Mouse (Mus musculus) liver, embryonic 13.5 days (tissue): ENCODE measurements at regions not wholly inside any gene's neighbourhood (a gene's known extent, or its start where the extent isn't known, plus 50 kb on each side); places are given as distances from the start of the nearest gene placed in this dataset.

ENCODE experiments used
- ATAC-seq: fragments of 200-750 bp; cut with Nextera tagmentation; 2 replicates; pipeline ENCODE4 v1.8.0; 2017; ENCODE audit warnings: low read depth, mild to moderate bottlenecking, moderate number of reproducible peaks, moderate library complexity
- DNase-seq: peaks from one replicate; pipeline ENCODE4 v3.0.0; 2022
- H3K27ac ChIP-seq: fragments of 300-500 bp; sonication (generic); 2 replicates; pipeline ENCODE4 v1.5.1; 2015; ENCODE audit warnings: moderate library complexity, mild to moderate bottlenecking, inconsistent platforms
- H3K27me3 ChIP-seq: fragments of 300-500 bp; sonication (generic); 2 replicates; pipeline ENCODE4 v1.6.1; 2015; ENCODE audit warnings: mild to moderate bottlenecking, inconsistent platforms
- H3K36me3 ChIP-seq: fragments of 300-500 bp; sonication (generic); 2 replicates; pipeline ENCODE4 v1.6.1; 2015; ENCODE audit warnings: mild to moderate bottlenecking, inconsistent platforms
- H3K4me1 ChIP-seq: fragments of 300-500 bp; sonication (generic); replicated peaks from 2 replicates; pipeline ENCODE4 v1.6.1; 2015; ENCODE audit warnings: inconsistent platforms
- H3K4me2 ChIP-seq: fragments of 300-500 bp; sonication (generic); 2 replicates; pipeline ENCODE4 v1.6.1; 2015; ENCODE audit warnings: inconsistent platforms, mild to moderate bottlenecking, moderate library complexity
- H3K4me3 ChIP-seq: fragments of 300-500 bp; sonication (generic); replicated peaks from 2 replicates; pipeline ENCODE4 v1.5.1; 2015; ENCODE audit warnings: mild to moderate bottlenecking, inconsistent platforms
- H3K9ac ChIP-seq: fragments of 300-500 bp; sonication (generic); 2 replicates; pipeline ENCODE4 v1.6.1; 2015; ENCODE audit warnings: mild to moderate bottlenecking, inconsistent platforms
- H3K9me3 ChIP-seq: fragments of 300-500 bp; sonication (generic); replicated peaks from 2 replicates; pipeline ENCODE4 v1.6.1; 2016; ENCODE audit warnings: inconsistent platforms
- WGBS: fragments of 180-500 bp; shearing (Covaris S2); methylation state at CpG from one replicate; pipeline ENCODE4 v1.1.7; 2015; ENCODE audit not compliant: insufficient replicate concordance; 5-methylcytosine and 5-hydroxymethylcytosine counted together

- Histone ChIP-seq H3K4me3 (no peak overlapping the region), H3K27ac (no peak overlapping the region), H3K36me3 (no peaks in the 10 kb centered on the region), H3K4me1 (no peaks in the 10 kb centered on the region), H3K9me3 (no peaks in the 10 kb centered on the region), H3K9ac (no peak overlapping the region), H3K27me3 (no peaks in the 10 kb centered on the region), H3K4me2 (no peak overlapping the region)
- WGBS, result 47% methylated on average over 12 of the region's 13 CpGs
- DNase-seq (no peak), ATAC-seq (no peak)
Measured at GRCm38 (mm10) chr13:72691783-72692729, 63.4 kb downstream of the Irx2 start.

GRCm38 (mm10) chr13:72707469-72707868 lies 78.8 kb downstream of the Irx2 start:
- Histone ChIP-seq H3K36me3 (no peaks in the 10 kb centered on the region), H3K9ac (no peak overlapping the region), H3K27me3 (no peaks in the 10 kb centered on the region), H3K9me3 (no peaks in the 10 kb centered on the region), H3K4me3 (no peak overlapping the region), H3K4me2 (no peak overlapping the region), H3K4me1 (no peaks in the 10 kb centered on the region), H3K27ac (no peak overlapping the region)
- DNase-seq (no peak), ATAC-seq (no peak)
- WGBS, result 55% methylated on average over 3 of the region's 3 CpGs

DNA sequence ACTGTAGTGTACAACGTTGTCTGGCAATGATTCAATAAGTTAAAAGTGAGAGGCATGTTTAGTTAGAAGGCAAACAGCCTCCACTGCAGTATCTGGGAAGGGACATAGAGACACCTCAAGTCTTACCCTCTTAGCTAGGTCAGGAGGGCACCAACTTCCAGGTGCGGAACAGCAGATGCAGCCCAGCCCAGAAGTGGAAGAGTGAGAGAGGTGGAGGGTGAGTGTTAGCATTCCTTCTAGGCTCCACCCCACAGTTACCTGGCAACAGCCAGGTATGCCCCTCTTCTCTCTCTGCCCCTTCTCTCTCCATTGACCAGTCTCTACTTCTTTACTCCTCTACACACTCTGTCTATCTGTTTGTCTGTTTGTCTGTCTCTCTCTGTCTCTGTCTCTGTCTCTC lies 80.1 kb downstream of the Irx2 start:
- no peaks in the 10 kb centered on the region for H3K27me3 ChIP-seq
- no peak overlapping the region for H3K27ac ChIP-seq
- ATAC-seq, result no peak
- H3K4me1 ChIP-seq, result no peaks in the 10 kb centered on the region
- no peak overlapping the region for H3K4me2 ChIP-seq
- H3K9me3 ChIP-seq, result no peaks in the 10 kb centered on the region
- H3K36me3 ChIP-seq, result no peaks in the 10 kb centered on the region
- DNase-seq, result no peak
- H3K9ac ChIP-seq, result no peak overlapping the region
- H3K4me3 ChIP-seq, result no peak overlapping the region
- 55% methylated on average over 2 of the region's 2 CpGs for WGBS

- ATAC-seq (no peak), DNase-seq (no peak)
- Histone ChIP-seq H3K27ac (no peak overlapping the region), H3K27me3 (no peaks in the 10 kb centered on the region), H3K4me3 (no peak overlapping the region), H3K9ac (no peak overlapping the region), H3K4me2 (no peak overlapping the region), H3K36me3 (no peaks in the 10 kb centered on the region), H3K9me3 (no peaks in the 10 kb centered on the region), H3K4me1 (no peaks in the 10 kb centered on the region)
- WGBS, result 65% methylated on average over 5 of the region's 5 CpGs
Measured at GRCm38 (mm10) chr13:72710051-72710450, 81.4 kb downstream of the Irx2 start.

DNA sequence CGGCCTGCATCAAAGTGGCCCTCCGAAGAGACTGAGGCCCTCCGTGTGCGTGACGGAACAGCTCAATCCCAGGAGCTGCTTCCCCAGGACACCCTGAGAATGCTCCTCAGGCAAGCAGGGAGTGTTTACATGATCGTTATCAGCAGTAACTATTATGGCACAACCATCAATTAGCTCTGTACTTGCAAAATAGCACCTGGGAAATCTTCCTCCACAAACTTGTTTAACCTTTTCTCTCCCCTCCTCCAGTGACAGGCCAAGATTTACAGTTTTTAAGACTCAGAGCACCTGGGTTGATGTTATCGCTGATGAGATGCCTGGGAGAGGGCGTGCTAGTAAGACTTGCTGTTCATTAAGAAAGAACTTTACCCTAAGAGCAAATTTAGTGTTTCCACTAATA lies 82.5 kb downstream of the Irx2 start:
- H3K27me3 ChIP-seq, result no peaks in the 10 kb centered on the region
- DNase-seq, result no peak
- WGBS, result 45% methylated on average over 8 of the region's 8 CpGs
- H3K4me2 ChIP-seq, result no peak overlapping the region
- no peaks in the 10 kb centered on the region for H3K9me3 ChIP-seq
- no peaks in the 10 kb centered on the region for H3K4me1 ChIP-seq
- H3K9ac ChIP-seq, result no peak overlapping the region
- H3K4me3 ChIP-seq, result no peak overlapping the region
- no peak overlapping the region for H3K27ac ChIP-seq
- ATAC-seq, result no peak
- no peaks in the 10 kb centered on the region for H3K36me3 ChIP-seq

- Histone ChIP-seq H3K4me1 (no peaks in the 10 kb centered on the region), H3K36me3 (no peaks in the 10 kb centered on the region), H3K27ac (no peak overlapping the region), H3K9ac (no peak overlapping the region), H3K9me3 (no peaks in the 10 kb centered on the region), H3K27me3 (no peaks in the 10 kb centered on the region), H3K4me3 (no peak overlapping the region), H3K4me2 (no peak overlapping the region)
- WGBS, result 70% methylated on average over 4 of the region's 4 CpGs
- DNase-seq (no peak), ATAC-seq (no peak)
Measured at GRCm38 (mm10) chr13:72711842-72712330, 83.3 kb downstream of the Irx2 start.

DNA sequence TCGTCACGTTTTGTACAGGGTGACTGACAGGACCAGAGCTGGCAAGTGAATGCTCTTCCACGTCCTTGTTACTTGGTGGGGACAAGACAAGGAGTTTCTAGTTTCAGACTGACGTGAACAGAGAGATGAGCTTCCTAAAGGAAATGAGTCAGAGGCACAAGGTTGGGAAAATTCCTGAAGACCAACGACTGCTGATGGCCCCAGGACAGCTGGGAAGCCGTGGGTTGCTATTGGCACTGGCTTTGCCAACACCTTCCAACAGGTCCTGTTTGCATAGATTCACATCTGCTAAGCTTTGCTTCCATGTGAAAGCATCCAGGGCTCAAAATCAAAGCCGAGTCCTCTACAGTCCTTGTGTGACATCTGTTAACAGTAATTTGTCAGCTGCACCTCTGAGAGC lies 86.2 kb downstream of the Irx2 start:
- no peaks in the 10 kb centered on the region for H3K4me1 ChIP-seq
- H3K9ac ChIP-seq, result no peak overlapping the region
- H3K36me3 ChIP-seq, result no peaks in the 10 kb centered on the region
- H3K9me3 ChIP-seq, result no peaks in the 10 kb centered on the region
- DNase-seq (no peak), ATAC-seq (no peak)
- H3K27me3 ChIP-seq, result no peaks in the 10 kb centered on the region
- no peak overlapping the region for H3K4me2 ChIP-seq
- no peak overlapping the region for H3K4me3 ChIP-seq
- H3K27ac ChIP-seq, result no peak overlapping the region
- 28% methylated on average over 7 of the region's 7 CpGs for WGBS

- no peaks in the 10 kb centered on the region for H3K9me3 ChIP-seq
- ATAC-seq (no peak), DNase-seq (no peak)
- no peaks in the 10 kb centered on the region for H3K4me1 ChIP-seq
- no peaks in the 10 kb centered on the region for H3K27me3 ChIP-seq
- WGBS, result 48% methylated on average over 6 of the region's 6 CpGs
- H3K9ac ChIP-seq, result no peak overlapping the region
- no peaks in the 10 kb centered on the region for H3K36me3 ChIP-seq
- H3K4me2 ChIP-seq, result no peak overlapping the region
- no peak overlapping the region for H3K4me3 ChIP-seq
- H3K27ac ChIP-seq, result no peak overlapping the region
Measured at GRCm38 (mm10) chr13:72715959-72716680, 87.5 kb downstream of the Irx2 start.

- H3K4me2 ChIP-seq, result no peak overlapping the region
- no peaks in the 10 kb centered on the region for H3K4me1 ChIP-seq
- 59% methylated on average over 9 of the region's 9 CpGs for WGBS
Measured at GRCm38 (mm10) chr13:72727126-72727525, 98.5 kb downstream of the Irx2 start.

DNA sequence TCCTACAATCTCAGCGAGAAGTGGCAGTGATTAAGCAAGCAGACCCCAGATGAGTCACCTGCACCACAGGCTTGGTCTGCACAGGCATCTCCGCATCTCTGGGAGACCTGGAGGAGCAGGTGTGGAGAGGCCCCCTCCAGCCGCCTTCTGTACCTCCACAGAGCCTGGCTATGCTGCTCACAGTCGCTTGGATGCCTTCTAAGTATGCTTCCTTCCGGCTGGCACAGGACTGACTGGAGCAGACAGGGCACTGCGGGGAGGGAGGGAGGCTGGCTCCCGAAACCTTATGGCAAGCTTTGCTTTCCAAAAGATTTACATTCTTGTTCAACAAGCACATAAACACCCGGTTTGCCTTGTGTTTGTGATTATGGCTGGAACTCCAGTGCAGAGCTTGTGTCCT lies 107.3 kb downstream of the Irx2 start:
- H3K4me2 ChIP-seq, result no peak overlapping the region
- WGBS, result 59% methylated on average over 8 of the region's 8 CpGs
- no peaks in the 10 kb centered on the region for H3K4me1 ChIP-seq
- ATAC-seq (no peak), DNase-seq (no peak)
- no peak overlapping the region for H3K9ac ChIP-seq
- no peaks in the 10 kb centered on the region for H3K27me3 ChIP-seq
- no peaks in the 10 kb centered on the region for H3K9me3 ChIP-seq
- no peak overlapping the region for H3K27ac ChIP-seq
- no peaks in the 10 kb centered on the region for H3K36me3 ChIP-seq
- no peak overlapping the region for H3K4me3 ChIP-seq

More at GRCm38 (mm10) chr13:72727126-72727525, 98.5 kb downstream of the Irx2 start:
- DNase-seq, result no peak
- Histone ChIP-seq H3K4me3 (no peak overlapping the region), H3K9me3 (no peaks in the 10 kb centered on the region), H3K27ac (no peak overlapping the region), H3K27me3 (no peaks in the 10 kb centered on the region), H3K36me3 (no peaks in the 10 kb centered on the region), H3K9ac (no peak overlapping the region)
- no peak for ATAC-seq

- Histone ChIP-seq H3K4me3 (no peak overlapping the region), H3K27me3 (no peaks in the 10 kb centered on the region), H3K9me3 (no peaks in the 10 kb centered on the region), H3K36me3 (no peaks in the 10 kb centered on the region), H3K4me2 (no peak overlapping the region), H3K4me1 (no peaks in the 10 kb centered on the region), H3K9ac (no peak overlapping the region), H3K27ac (no peak overlapping the region)
- 61% methylated on average over 8 of the region's 8 CpGs for WGBS
- DNase-seq (no peak), ATAC-seq (no peak)
Measured at GRCm38 (mm10) chr13:72736992-72737391, 108.4 kb downstream of the Irx2 start.
